Mouse (Mus musculus): ENCODE measurements around the gene Cisd1. TPM values are rescaled to one million over a fixed set of nuclear protein-coding genes. Genes with fewer than 3 reads are reported as not detected.

Cisd1 gene
- polyA plus RNA-seq, 1 experiment from 2014 or later, result 239 TPM

DNA sequence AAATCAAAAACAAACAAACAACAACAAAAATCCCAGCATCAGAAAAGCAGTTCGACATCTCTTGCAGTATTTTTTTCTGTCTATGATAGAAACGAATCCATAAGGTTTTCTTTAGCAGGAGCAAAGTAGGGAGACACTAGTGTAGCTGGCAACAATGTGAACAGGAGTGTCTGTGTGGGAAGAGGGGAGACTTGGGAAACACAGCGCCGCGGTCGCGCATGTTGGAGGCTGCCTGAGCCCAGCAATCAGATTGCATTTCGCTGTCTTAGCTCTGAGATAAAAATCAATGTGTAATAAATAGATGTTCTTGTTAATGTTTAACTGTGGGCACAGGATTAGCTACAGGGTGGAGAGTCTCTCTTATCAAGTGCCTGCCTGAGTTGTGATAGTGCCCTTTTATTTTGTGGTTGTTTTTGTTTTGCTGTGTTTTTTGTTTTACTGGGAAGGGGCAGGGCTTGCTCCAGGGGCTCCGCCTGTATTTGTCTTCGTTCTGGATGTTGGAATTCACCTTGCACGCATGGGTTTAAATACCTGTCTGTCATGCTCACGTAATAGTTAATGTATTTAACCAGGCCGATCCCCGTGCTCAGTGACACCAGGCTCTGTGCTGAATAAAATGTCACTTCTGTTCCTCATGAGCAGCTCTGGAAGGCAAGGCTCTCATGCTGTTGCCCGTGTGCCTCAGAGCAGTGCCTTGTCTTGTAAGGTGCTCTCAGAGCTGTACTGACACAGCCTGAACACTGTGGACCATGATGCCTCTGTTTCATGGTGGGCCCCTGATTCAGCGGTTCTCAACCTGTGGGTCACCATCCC is 23.6 kb upstream of the Cisd1 start:
- 87% methylated on average over 16 of the region's 16 CpGs for WGBS
- Histone ChIP-seq H3K9ac (replicated peaks) (no peak overlapping the region), H3K4me1 (no peaks in the 10 kb centered on the region), H3K4me3 (no peak overlapping the region), H3K9me3 (no peaks in the 10 kb centered on the region), H3K4me2 (replicated peaks) (no peak overlapping the region), H3K27me3 (no peaks in the 10 kb centered on the region), H3K36me3 (peaks cover 12% of the 10 kb centered on the region; the same call in 1 of the 2 replicates), H3K27ac (replicated peaks) (no peak overlapping the region)
- ATAC-seq (replicated peaks), result no peak

DNA sequence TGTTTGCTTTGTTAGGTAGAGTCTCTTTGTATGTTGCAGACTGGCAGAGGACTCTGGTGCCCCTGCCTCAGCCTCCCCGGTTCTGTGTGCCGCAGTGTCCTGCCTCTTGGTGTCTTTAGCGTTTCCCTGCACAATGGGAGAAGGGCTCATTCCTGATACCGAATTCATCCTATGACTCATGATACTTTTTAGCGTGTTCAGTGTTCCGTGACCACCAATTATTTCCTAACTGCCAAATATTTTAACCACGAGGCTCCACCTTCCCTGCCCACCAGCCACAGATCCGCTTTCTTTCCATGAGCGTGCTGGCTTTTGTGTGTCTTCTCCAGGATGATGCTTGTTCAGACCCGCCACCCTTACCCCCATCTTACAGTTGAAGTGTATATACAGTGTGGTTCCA is 19.1 kb upstream of the Cisd1 start:
- no peak overlapping the region for H3K27ac ChIP-seq (replicated peaks)
- ATAC-seq (replicated peaks), result no peak
- H3K27me3 ChIP-seq, result no peaks in the 10 kb centered on the region
- no peak overlapping the region for H3K4me3 ChIP-seq
- WGBS, result 88% methylated on average over 10 of the region's 10 CpGs
- H3K9ac ChIP-seq (replicated peaks), result no peak overlapping the region
- no peaks in the 10 kb centered on the region for H3K9me3 ChIP-seq
- H3K4me1 ChIP-seq, result peaks cover 8% of the 10 kb centered on the region
- no peak overlapping the region for H3K4me2 ChIP-seq (replicated peaks)
- peaks cover 12% of the 10 kb centered on the region; the same call in 1 of the 2 replicates for H3K36me3 ChIP-seq

DNA sequence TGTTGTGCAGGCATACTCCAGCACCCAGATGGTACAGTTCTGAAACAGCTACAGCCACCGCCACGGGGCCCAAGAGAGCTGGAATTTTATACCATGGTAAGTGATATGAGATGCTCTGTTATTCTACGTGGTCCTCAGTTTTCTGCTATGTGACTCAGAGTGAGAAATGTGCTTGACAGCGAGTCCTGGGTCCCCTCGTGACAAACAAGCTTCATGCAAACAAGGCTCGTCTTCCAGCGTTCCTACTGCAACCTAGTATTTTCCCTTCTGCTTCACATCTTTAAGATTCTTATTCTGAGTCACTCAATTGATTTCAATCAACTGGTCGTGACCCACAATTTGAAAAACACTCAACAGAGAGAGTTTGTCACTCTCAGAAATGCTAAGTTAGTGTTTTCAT is 18.7 kb upstream of the Cisd1 start:
- H3K4me3 ChIP-seq, result no peak overlapping the region
- H3K4me1 ChIP-seq, result peaks cover 8% of the 10 kb centered on the region
- H3K27me3 ChIP-seq, result no peaks in the 10 kb centered on the region
- no peaks in the 10 kb centered on the region for H3K9me3 ChIP-seq
- H3K27ac ChIP-seq (replicated peaks), result no peak overlapping the region
- ATAC-seq (replicated peaks), result no peak
- H3K36me3 ChIP-seq, result peaks cover 12% of the 10 kb centered on the region; the same call in 1 of the 2 replicates
- 73% methylated on average over 8 of the region's 8 CpGs for WGBS
- H3K9ac ChIP-seq (replicated peaks), result no peak overlapping the region
- H3K4me2 ChIP-seq (replicated peaks), result no peak overlapping the region

DNA sequence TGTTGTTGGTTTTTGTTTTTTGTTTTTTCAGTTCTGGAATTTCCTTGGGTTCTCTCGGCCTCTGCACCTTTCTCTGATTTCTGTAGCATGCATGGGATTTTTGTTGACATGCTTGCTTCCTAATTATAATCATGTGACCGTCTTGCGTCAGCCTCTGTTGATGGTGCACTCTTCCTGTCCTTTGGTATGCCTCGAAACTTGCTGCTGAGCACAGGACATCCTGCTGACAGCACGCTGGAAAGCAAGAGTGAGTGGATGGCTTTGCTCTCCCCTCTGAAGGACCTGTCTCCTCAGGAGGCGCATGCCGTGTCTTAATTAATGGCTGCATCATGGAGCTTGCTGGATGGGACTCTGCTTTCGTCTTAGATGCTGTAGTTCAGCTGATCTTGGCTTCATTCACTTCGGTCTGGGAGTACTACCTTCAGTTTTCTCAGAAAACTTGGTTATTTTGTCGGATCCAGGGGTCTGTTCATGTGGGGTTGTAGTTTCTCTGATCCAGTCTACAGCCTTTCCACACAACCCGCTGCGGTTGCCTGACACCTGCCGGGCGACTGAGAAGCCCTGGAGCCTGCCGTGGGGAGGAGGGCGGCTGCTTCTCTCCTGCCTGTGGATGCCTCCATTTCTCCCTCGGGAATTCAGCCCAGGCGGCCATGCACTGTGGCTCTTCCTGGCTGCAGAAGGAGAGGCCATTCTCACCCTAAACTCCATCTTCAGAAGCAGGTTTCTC is 17.2 kb upstream of the Cisd1 start:
- peaks cover 8% of the 10 kb centered on the region for H3K4me1 ChIP-seq
- H3K4me2 ChIP-seq (replicated peaks), result peak overlapping the region; percentile 13; the same call in 1 of the 2 replicates
- H3K36me3 ChIP-seq, result peaks cover 7% of the 10 kb centered on the region; the same call in 1 of the 2 replicates
- no peak overlapping the region for H3K27ac ChIP-seq (replicated peaks)
- no peak overlapping the region for H3K4me3 ChIP-seq
- WGBS, result 19% methylated on average over 18 of the region's 18 CpGs
- no peaks in the 10 kb centered on the region for H3K9me3 ChIP-seq
- no peaks in the 10 kb centered on the region for H3K27me3 ChIP-seq
- 0 out of 2 replicates have a peak overlapping the region, but pooled peaks have one; percentile 4 for H3K9ac ChIP-seq (replicated peaks)
- ATAC-seq (replicated peaks), result no peak

DNA sequence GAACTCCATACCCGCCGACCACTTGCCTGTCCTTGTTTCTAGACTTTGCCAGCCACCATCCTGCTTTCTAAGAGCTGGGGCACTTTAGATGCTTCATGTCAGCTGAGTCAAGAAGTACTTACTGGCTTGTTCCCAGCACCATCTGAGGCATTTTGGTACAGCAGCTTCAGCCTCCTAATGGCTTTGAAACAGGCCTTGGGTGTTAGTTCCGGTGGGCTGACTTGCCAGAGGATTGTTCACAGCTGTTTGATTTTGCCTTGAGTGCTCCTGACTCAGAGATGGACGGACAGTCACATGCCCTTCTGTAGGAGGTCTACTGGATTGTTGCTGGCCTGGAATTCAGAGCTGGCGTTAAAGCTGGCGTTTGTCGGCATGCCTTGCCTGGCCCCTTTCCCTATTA is 16.3 kb upstream of the Cisd1 start:
- whole genome bisulfite sequencing, result 77% methylated on average over 7 of the region's 7 CpGs
- Histone ChIP-seq H3K4me1 (peaks cover 8% of the 10 kb centered on the region), H3K4me3 (no peak overlapping the region), H3K27ac (replicated peaks) (no peak overlapping the region), H3K9ac (replicated peaks) (no peak overlapping the region), H3K4me2 (replicated peaks) (no peak overlapping the region), H3K9me3 (no peaks in the 10 kb centered on the region), H3K27me3 (no peaks in the 10 kb centered on the region), H3K36me3 (peaks cover 5% of the 10 kb centered on the region; the same call in 1 of the 2 replicates)
- no peak for ATAC-seq (replicated peaks)

DNA sequence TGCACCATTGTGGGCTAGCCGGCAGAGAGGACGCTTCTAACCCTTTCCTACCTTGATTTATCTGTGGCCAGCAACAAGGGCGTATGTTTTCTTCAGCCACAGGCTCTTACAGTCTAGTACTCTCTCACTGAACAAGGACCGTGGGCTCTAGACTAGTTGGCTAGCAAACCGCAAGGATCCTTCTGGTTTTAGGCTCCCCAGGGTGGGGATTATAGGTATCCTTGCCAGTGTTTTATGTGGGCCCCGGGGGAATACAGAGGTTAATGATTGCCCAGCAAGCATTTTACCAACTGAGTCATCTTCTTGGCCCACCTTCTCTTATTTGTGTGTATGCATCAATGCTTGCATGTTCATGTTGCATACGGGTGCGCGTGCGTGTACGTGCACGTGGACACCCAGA is 10.2 kb upstream of the Cisd1 start:
- no peaks in the 10 kb centered on the region; the same call in 1 of the 2 replicates for H3K36me3 ChIP-seq
- H3K9ac ChIP-seq (replicated peaks), result no peak overlapping the region
- no peaks in the 10 kb centered on the region for H3K9me3 ChIP-seq
- H3K4me3 ChIP-seq, result no peak overlapping the region
- H3K4me2 ChIP-seq (replicated peaks), result no peak overlapping the region
- ATAC-seq (replicated peaks), result no peak
- H3K27ac ChIP-seq (replicated peaks), result no peak overlapping the region
- WGBS, result 86% methylated on average over 12 of the region's 12 CpGs
- H3K4me1 ChIP-seq, result no peaks in the 10 kb centered on the region
- H3K27me3 ChIP-seq, result no peaks in the 10 kb centered on the region

DNA sequence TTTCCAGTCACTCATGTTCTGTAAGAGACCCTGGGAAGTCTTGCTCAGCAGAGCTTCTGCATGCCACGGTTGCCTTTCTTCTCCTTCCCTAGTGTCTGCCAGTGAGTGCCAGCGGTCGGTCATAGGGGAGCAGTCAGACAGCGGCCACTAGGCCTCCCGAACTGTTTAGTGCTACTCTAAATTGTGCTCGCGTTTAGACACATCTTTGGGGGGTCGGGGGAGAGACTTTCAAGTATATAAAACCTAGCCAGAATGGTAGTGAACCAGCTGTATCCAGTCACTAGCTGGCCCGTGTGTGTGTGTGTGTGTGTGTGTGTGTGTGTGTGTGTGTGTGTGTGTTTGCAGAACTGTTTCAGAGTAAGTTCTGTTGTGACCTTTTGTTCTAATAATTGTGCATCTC is 9.1 kb upstream of the Cisd1 start:
- WGBS, result 86% methylated on average over 9 of the region's 9 CpGs
- no peak for ATAC-seq (replicated peaks)
- no peak overlapping the region for H3K27ac ChIP-seq (replicated peaks)
- peaks cover 9% of the 10 kb centered on the region for H3K4me1 ChIP-seq
- no peak overlapping the region for H3K4me2 ChIP-seq (replicated peaks)
- no peaks in the 10 kb centered on the region for H3K27me3 ChIP-seq
- H3K9me3 ChIP-seq, result no peaks in the 10 kb centered on the region
- no peak overlapping the region for H3K4me3 ChIP-seq
- no peak overlapping the region for H3K9ac ChIP-seq (replicated peaks)
- no peaks in the 10 kb centered on the region; the same call in 1 of the 2 replicates for H3K36me3 ChIP-seq

DNA sequence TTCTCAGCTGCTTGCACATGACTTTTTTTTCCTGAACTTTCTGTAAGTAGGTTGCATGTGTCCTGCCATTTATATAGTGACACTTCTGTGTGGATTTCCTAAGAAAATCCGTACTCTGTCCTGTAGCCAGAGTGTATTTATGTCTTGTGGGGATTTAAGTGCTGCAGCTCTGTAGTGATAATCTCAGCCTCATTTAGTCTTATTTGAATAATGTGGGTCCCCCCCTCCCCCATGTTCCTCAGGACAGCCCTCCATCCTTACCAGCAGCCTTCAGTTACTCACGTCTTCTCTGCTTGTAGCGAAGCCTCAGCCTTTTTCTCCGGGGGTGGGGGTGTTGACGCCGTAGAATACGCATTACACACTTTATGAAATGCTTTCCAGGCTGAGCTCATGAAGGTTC is 6.5 kb upstream of the Cisd1 start:
- Histone ChIP-seq H3K4me1 (peaks cover 21% of the 10 kb centered on the region), H3K27ac (replicated peaks) (no peak overlapping the region), H3K9me3 (no peaks in the 10 kb centered on the region), H3K27me3 (no peaks in the 10 kb centered on the region), H3K4me3 (no peak overlapping the region), H3K9ac (replicated peaks) (no peak overlapping the region), H3K36me3 (no peaks in the 10 kb centered on the region; the same call in 1 of the 2 replicates), H3K4me2 (replicated peaks) (no peak overlapping the region)
- no peak for ATAC-seq (replicated peaks)
- 88% methylated on average over 7 of the region's 7 CpGs for WGBS

DNA sequence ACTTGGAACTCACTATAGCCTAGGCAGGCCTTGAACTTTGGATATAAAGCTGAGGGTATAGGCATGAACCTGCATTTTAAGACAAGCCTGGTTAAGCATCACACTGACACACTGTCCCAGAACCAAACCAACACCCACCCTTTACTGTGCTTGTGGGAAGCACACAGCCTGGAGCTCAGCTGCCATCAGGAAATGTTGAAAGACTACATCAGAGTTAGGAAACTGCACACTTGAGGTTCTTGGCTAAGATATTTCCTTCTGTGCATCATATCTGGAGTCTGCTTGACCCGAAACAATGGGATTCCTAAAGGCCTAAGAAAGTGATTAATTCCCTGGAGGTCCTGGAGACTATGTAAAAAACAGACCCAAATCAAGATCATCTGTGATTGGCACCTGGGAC is 4.5 kb upstream of the Cisd1 start:
- H3K27me3 ChIP-seq, result no peaks in the 10 kb centered on the region
- 87% methylated on average over 1 of the region's 1 CpGs for WGBS

DNA sequence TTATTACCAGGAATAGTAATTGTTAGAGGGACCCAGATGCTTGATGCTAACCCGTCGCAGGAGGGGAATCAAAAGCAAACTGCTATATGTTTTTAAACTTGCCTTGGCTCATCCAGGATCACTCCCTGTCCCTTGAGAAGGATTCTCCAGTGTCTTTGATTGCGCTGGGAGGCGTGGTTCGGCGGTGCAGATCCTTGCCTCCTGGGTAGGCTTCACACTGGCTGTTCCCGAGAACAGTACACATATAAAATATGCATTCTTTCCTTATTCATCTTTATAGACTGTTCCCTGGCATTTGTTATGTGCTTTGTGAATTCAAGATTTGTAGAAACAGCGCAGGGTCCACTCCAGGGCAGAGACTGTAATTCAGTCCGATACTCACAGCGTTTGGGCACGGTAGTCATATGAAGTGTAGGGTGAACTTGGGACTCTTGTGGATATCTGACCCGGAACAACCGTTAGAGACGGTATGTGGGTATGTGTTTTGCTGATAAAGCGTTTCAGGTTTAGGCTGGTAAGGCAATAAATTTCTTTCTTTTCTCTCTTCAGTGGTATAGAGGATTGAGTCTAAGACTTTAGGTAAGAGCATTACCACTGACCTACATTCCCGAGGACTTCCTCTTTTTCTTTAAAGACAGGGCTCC is 4.0 kb upstream of the Cisd1 start:
- ATAC-seq (replicated peaks), result no peak
- H3K4me3 ChIP-seq, result peak overlapping the region; percentile 95
- H3K27me3 ChIP-seq, result no peaks in the 10 kb centered on the region
- H3K4me2 ChIP-seq (replicated peaks), result peak overlapping the region; percentile 69
- peaks cover 33% of the 10 kb centered on the region for H3K4me1 ChIP-seq
- peak overlapping the region; percentile 85 for H3K27ac ChIP-seq (replicated peaks)
- no peaks in the 10 kb centered on the region; the same call in 1 of the 2 replicates for H3K36me3 ChIP-seq
- WGBS, result 30% methylated on average over 16 of the region's 16 CpGs
- H3K9ac ChIP-seq (replicated peaks), result peak overlapping the region; percentile 93
- no peaks in the 10 kb centered on the region for H3K9me3 ChIP-seq

More for the DNA sequence above, 4.5 kb upstream of the Cisd1 start:
- peak overlapping the region; percentile 95; the same call in 1 of the 2 replicates for H3K4me3 ChIP-seq
- peaks cover 28% of the 10 kb centered on the region for H3K4me1 ChIP-seq
- H3K9ac ChIP-seq (replicated peaks), result no peak overlapping the region
- ATAC-seq (replicated peaks), result no peak
- H3K4me2 ChIP-seq (replicated peaks), result peak overlapping the region; percentile 69
- no peaks in the 10 kb centered on the region; the same call in 1 of the 2 replicates for H3K36me3 ChIP-seq
- no peaks in the 10 kb centered on the region for H3K9me3 ChIP-seq
- no peak overlapping the region for H3K27ac ChIP-seq (replicated peaks)

DNA sequence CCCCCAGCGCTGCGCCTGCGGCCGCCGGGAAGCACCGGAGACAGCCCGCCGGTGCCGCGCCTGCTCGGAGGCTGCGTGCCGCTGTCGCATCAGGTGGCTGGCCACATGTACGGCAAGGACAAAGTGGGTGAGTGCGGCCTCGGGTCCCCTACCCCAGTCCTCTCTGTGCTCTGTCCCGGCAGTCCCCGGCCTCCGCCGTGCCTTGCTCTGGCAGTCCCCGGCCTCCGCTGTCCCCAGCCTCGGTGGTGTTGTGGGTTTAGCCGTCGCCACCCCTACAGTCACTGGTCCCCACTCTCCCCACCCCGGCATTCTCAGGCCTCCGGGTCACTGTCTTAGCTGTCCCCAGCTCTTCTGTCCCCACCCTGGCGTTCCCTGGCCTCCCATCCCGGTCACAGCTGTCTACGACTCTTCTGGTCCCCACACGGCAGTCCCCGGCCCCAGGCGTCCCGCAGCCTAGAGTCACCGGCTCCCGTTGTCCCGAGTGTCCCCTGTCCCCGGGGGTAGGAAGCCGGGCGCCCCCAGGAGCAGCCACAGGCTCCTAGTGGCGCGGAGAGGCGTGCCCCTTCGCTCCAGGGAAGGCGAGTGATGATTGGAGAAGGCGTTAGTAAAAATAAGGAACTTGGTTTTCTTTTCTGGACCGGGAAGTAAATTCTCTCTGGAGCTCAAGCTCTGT is 3.3 kb upstream of the Cisd1 start:
- H3K4me1 ChIP-seq, result peaks cover 40% of the 10 kb centered on the region
- no peaks in the 10 kb centered on the region for H3K27me3 ChIP-seq
- H3K36me3 ChIP-seq, result no peaks in the 10 kb centered on the region; the same call in 1 of the 2 replicates
- peak overlapping the region; percentile 69 for H3K4me2 ChIP-seq (replicated peaks)
- H3K9me3 ChIP-seq, result no peaks in the 10 kb centered on the region
- peak; percentile 65 for ATAC-seq (replicated peaks)
- WGBS, result under 1% methylated on average over 48 of the region's 48 CpGs
- H3K4me3 ChIP-seq, result peak overlapping the region; percentile 95
- H3K27ac ChIP-seq (replicated peaks), result peak overlapping the region; percentile 85
- peak overlapping the region; percentile 93 for H3K9ac ChIP-seq (replicated peaks)

Measured in forebrain, embryonic 15.5 days (tissue).